Mouse (Mus musculus): ENCODE measurements around the gene Slc22a12. TPM values are rescaled to one million over a fixed set of nuclear protein-coding genes. Genes with fewer than 3 reads are reported as not detected.

Gene Slc22a12
- polyA plus RNA-seq, 1 experiment = not detected

DNA sequence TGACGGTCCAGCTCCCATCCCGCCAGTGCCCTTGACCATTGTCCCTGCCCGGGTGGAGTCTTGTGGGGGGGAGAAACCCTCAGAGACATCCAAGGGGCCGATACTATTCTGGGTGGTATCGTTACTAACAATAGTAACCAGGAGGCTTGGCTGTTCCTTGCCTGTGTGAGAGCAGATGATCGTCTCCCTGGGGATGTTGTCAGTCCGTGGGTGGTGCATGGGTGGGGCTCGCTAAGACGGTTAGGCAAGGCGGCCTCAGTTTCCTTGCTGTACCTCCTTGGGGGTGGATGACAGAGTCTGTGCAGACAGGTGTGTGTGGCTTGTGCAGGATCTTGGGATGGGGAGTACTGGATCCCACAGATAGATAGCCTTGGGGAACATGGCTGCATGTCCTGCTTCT is 35.4 kb downstream of the Slc22a12 start:
- Histone ChIP-seq H3ac (ENCODE audit: control insufficient read depth, insufficient read length, low read depth) (no peak overlapping the region), H3K79me2 (ENCODE audit: control insufficient read depth, insufficient read depth) (no peaks in the 10 kb centered on the region), H3K4me3 (ENCODE audit: insufficient read depth, poor library complexity, severe bottlenecking) (no peak overlapping the region), H3K36me3 (ENCODE audit: control insufficient read depth, insufficient read depth) (no peaks in the 10 kb centered on the region), H3K27me3 (ENCODE audit: control insufficient read depth, insufficient read depth, insufficient read length) (peaks cover 57% of the 10 kb centered on the region), H3K79me3 (ENCODE audit: low read depth) (no peaks in the 10 kb centered on the region)
- no peak for TF ChIP-seq USF1 (IDR thresholded peaks at IDR 0.05; ENCODE audit: low read depth)

DNA sequence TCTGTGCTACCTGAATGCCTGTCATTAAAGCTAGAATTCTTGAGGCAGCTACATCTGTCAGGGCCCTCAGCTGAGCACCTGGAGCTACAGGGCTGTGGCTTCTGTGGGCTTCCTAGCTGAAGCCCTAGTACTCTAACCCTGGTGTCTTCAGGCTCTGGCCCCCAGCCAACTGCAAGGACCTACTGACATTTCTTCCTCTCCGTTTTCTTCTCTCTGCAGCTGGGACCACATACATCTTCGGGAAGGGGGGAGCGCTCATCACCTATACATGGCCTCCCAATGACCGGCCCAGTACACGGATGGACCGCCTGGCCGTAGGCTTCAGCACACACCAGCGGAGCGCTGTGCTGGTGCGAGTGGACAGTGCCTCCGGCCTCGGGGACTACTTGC is 38.2 kb downstream of the Slc22a12 start:
- no peaks in the 10 kb centered on the region for H3K79me2 ChIP-seq (ENCODE audit: control insufficient read depth, insufficient read depth)
- no peak overlapping the region for H3K4me3 ChIP-seq (ENCODE audit: insufficient read depth, poor library complexity, severe bottlenecking)
- H3ac ChIP-seq (ENCODE audit: control insufficient read depth, insufficient read length, low read depth) = no peak overlapping the region
- no peaks in the 10 kb centered on the region for H3K79me3 ChIP-seq (ENCODE audit: low read depth)
- no peaks in the 10 kb centered on the region for H3K36me3 ChIP-seq (ENCODE audit: control insufficient read depth, insufficient read depth)
- no peak for TF ChIP-seq CTCF (IDR thresholded peaks at IDR 0.05; ENCODE audit: control insufficient read depth, insufficient read depth, insufficient read length)
- no peak for TF ChIP-seq MYOD1 (IDR thresholded peaks at IDR 0.05; ENCODE audit: control insufficient read depth, insufficient read length, low read depth)
- TF ChIP-seq CEBPB (IDR thresholded peaks at IDR 0.05; ENCODE audit: low read depth) = no peak
- TF ChIP-seq FOSL1 (IDR thresholded peaks at IDR 0.05; ENCODE audit: insufficient read depth, low read length, poor library complexity, severe bottlenecking) = no peak
- TF ChIP-seq MAX (IDR thresholded peaks at IDR 0.05) = no peak
- peaks cover 54% of the 10 kb centered on the region for H3K27me3 ChIP-seq (ENCODE audit: control insufficient read depth, insufficient read depth, insufficient read length)

DNA sequence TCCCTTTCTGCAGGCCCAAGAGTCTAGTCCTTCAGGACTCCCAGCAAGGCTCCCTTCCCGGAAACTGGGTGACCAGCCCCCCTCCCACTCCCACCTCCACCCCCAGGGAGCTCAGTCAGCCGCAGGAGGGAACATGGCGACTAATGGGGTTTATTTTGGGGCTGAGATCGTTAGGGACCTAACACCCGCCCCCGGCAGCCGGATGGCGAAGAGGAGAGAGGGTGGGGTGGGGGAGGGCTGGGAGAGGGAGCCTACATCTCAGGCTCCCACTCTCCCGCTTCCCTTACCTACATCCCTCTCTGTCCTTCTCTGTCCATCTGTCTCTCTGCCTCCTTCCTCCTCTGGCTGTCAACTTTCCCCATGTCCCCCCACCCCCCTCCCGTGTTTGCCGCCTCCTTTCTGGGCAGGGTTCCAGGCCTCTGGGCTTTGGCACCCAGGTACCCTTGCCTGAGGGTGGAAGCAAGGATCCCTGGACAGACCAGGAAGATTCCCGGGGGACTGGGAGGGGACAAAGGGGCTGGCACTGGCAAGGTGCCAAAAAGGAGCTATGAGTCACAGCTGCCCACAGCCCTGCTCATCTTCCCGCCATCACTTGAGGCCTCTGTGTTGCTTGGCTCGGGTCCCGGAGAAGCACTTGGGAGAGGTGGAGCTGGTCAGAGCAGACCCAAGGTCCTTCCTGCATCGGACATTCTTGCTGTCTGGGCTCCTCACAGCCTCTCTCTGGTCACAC is 38.7 kb downstream of the Slc22a12 start:
- H3ac ChIP-seq (ENCODE audit: control insufficient read depth, insufficient read length, low read depth) = no peak overlapping the region

DNA sequence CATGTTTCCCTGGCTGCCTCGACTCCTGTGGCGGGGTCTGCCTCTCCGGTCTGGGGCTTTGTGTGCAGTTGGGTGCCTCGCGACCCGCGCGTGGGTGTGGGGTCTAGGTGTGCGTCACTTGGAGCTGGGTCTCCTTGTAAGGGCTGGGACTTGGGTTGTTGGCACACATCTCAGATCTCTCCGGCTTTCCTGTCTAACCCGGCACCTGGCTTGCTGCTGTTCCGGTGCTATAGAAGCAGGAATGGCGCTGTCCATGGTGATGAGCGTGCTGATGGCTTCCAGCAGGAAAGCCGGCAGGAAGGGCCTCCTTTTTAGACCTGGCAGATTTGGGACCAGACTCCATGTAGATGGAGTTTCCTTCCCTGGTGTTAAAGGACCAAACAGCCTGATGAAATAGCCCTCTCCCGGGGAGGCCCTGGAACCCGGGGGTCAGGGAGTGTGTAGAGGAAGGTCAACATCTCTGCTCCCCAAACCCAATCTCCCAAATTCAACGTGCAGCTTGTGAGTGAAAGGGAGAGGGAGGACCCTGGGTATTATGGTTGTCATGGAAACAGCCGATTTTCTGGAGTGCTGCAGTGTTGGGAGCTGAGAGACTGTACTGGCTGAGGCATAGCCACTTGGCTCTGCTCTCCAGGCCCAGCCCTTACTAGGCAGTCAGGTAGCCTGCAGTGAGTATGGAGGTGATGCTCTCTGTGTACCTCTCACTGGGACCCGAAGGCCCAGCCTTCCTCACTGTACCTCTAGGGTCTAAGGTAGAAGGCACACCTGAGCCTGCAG is 40.1 kb downstream of the Slc22a12 start:
- H3K4me3 ChIP-seq (ENCODE audit: insufficient read depth, poor library complexity, severe bottlenecking) = no peak overlapping the region
- H3K79me3 ChIP-seq (ENCODE audit: low read depth) = no peaks in the 10 kb centered on the region
- peaks cover 63% of the 10 kb centered on the region for H3K27me3 ChIP-seq (ENCODE audit: control insufficient read depth, insufficient read depth, insufficient read length)
- H3K36me3 ChIP-seq (ENCODE audit: control insufficient read depth, insufficient read depth) = no peaks in the 10 kb centered on the region
- no peaks in the 10 kb centered on the region for H3K79me2 ChIP-seq (ENCODE audit: control insufficient read depth, insufficient read depth)
- H3ac ChIP-seq (ENCODE audit: control insufficient read depth, insufficient read length, low read depth) = no peak overlapping the region
- TF ChIP-seq MAX (IDR thresholded peaks at IDR 0.05) = peak; percentile 38
- no peak for TF ChIP-seq CTCF (IDR thresholded peaks at IDR 0.05; ENCODE audit: control insufficient read depth, insufficient read depth, insufficient read length)
- no peak for TF ChIP-seq MYOG (IDR thresholded peaks at IDR 0.05; ENCODE audit: control insufficient read depth, extremely low read depth, insufficient read length)
- TF ChIP-seq FOSL1 (IDR thresholded peaks at IDR 0.05; ENCODE audit: insufficient read depth, low read length, poor library complexity, severe bottlenecking) = no peak

More for the DNA sequence above, 38.7 kb downstream of the Slc22a12 start:
- Histone ChIP-seq H3K4me3 (ENCODE audit: insufficient read depth, poor library complexity, severe bottlenecking) (no peak overlapping the region), H3K79me2 (ENCODE audit: control insufficient read depth, insufficient read depth) (no peaks in the 10 kb centered on the region), H3K36me3 (ENCODE audit: control insufficient read depth, insufficient read depth) (no peaks in the 10 kb centered on the region), H3K79me3 (ENCODE audit: low read depth) (no peaks in the 10 kb centered on the region), H3K27me3 (ENCODE audit: control insufficient read depth, insufficient read depth, insufficient read length) (peaks cover 56% of the 10 kb centered on the region)
- TF ChIP-seq MAX (IDR thresholded peaks at IDR 0.05) = peak; percentile 20
- no peak for TF ChIP-seq MYOD1 (IDR thresholded peaks at IDR 0.05; ENCODE audit: control insufficient read depth, insufficient read length, low read depth)
- no peak for TF ChIP-seq CTCF (IDR thresholded peaks at IDR 0.05; ENCODE audit: control insufficient read depth, insufficient read depth, insufficient read length)
- no peak for TF ChIP-seq USF1 (IDR thresholded peaks at IDR 0.05; ENCODE audit: low read depth)
- TF ChIP-seq MYOG (IDR thresholded peaks at IDR 0.05; ENCODE audit: control insufficient read depth, extremely low read depth, insufficient read length) = no peak
- peak; percentile 38 for TF ChIP-seq FOSL1 (IDR thresholded peaks at IDR 0.05; ENCODE audit: insufficient read depth, low read length, poor library complexity, severe bottlenecking)
- no peak for TF ChIP-seq CEBPB (IDR thresholded peaks at IDR 0.05; ENCODE audit: low read depth)

DNA sequence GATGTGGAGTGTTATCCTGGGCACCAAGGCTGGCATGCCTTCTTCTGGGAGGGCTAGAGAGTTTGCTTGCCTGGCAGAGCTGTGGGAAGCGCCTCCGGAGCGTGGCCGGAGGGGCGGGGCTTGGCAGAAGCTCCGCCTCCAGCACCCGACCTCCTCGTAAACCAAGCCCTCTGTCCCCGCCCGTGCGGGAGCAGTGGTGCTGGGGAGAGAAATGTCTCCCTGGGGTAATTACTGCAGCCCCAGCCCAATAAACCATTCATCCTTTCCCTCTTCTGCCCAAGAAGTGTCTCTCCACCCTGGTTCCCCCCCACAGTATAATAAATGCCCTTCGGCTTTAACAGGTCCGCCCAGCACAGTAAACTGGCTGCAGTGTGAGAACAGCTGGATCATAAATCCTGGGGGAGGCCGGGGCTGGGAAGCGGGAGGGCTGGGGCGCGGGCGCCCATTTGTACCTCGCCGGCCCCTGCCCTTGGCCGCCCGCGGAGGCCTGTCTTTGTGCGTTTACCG is 40.7 kb downstream of the Slc22a12 start:
- Histone ChIP-seq H3K79me2 (ENCODE audit: control insufficient read depth, insufficient read depth) (no peaks in the 10 kb centered on the region), H3ac (ENCODE audit: control insufficient read depth, insufficient read length, low read depth) (no peak overlapping the region), H3K27me3 (ENCODE audit: control insufficient read depth, insufficient read depth, insufficient read length) (peaks cover 64% of the 10 kb centered on the region), H3K79me3 (ENCODE audit: low read depth) (no peaks in the 10 kb centered on the region), H3K36me3 (ENCODE audit: control insufficient read depth, insufficient read depth) (no peaks in the 10 kb centered on the region), H3K4me3 (ENCODE audit: insufficient read depth, poor library complexity, severe bottlenecking) (no peak overlapping the region)
- TF ChIP-seq MYOG (IDR thresholded peaks at IDR 0.05; ENCODE audit: control insufficient read depth, extremely low read depth, insufficient read length) = no peak
- no peak for TF ChIP-seq MAX (IDR thresholded peaks at IDR 0.05)
- no peak for TF ChIP-seq CEBPB (IDR thresholded peaks at IDR 0.05; ENCODE audit: low read depth)
- no peak for TF ChIP-seq CTCF (IDR thresholded peaks at IDR 0.05; ENCODE audit: control insufficient read depth, insufficient read depth, insufficient read length)
- TF ChIP-seq USF1 (IDR thresholded peaks at IDR 0.05; ENCODE audit: low read depth) = no peak
- no peak for TF ChIP-seq FOSL1 (IDR thresholded peaks at IDR 0.05; ENCODE audit: insufficient read depth, low read length, poor library complexity, severe bottlenecking)
- TF ChIP-seq MYOD1 (IDR thresholded peaks at IDR 0.05; ENCODE audit: control insufficient read depth, insufficient read length, low read depth) = no peak

Measured in C2C12 (cell line).